Mouse (Mus musculus) myocyte (in vitro differentiated cells): Measurements from ENCODE around the gene Ebi3.

ENCODE experiments used
- CEBPB ChIP-seq: IDR thresholded peaks from 2 replicates; pipeline ENCODE4 v1.6.1; 2011; ENCODE audit warnings: mild to moderate bottlenecking, moderate library complexity; ENCODE audit not compliant: poor library complexity, insufficient read depth, severe bottlenecking
- MAX ChIP-seq: IDR thresholded peaks from one replicate; pipeline ENCODE4 v1.6.1; 2011; ENCODE audit warnings: low read depth, mild to moderate bottlenecking, control low read depth
- MYOG ChIP-seq, 3 experiments: IDR thresholded peaks; one replicate each; pipeline ENCODE4 v1.6.1; 2011; ENCODE audit warnings: control low read depth in 2 of 3, low read depth in 2 of 3, mild to moderate bottlenecking in 2 of 3; ENCODE audit not compliant: insufficient read length in 2 of 3, control insufficient read depth in 1 of 3, insufficient read depth in 1 of 3
- POLR2A ChIP-seq: IDR thresholded peaks from one replicate; pipeline ENCODE4 v1.6.1; 2011; ENCODE audit warnings: low read depth, mild to moderate bottlenecking, control low read depth, moderate library complexity; ENCODE audit not compliant: insufficient read length
- POLR2AphosphoS2 ChIP-seq: IDR thresholded peaks from one replicate; pipeline ENCODE4 v1.6.1; 2011; ENCODE audit warnings: low read depth, control low read depth; ENCODE audit not compliant: insufficient read length

- TF ChIP-seq POLR2A, result no peak
- TF ChIP-seq POLR2AphosphoS2, result no peak
- no peak for TF ChIP-seq MAX
- TF ChIP-seq CEBPB, result no peak
- TF ChIP-seq MYOG (IDR thresholded peaks at IDR 0.05; ENCODE audit: control insufficient read depth in 1 of 3, insufficient read depth in 1 of 3, insufficient read length in 2 of 3, low read depth in 2 of 3), result no peak
These were observed 7.7 kb downstream of the Ebi3 start for GRCm38 (mm10) chr17:55959946-55960740.
